Mouse (Mus musculus) G1E (cell line): Measurements from ENCODE around the gene Ptpn21.

ENCODE experiments used
- CTCF ChIP-seq: IDR thresholded peaks from 2 replicates; pipeline ENCODE4 v1.5.1; 2012; ENCODE audit warnings: low read depth, low read length, inconsistent platforms, mixed read lengths
- POLR2AphosphoS5 ChIP-seq: IDR thresholded peaks from 2 replicates; pipeline ENCODE4 v1.6.1; 2012; ENCODE audit warnings: low read depth, low read length, inconsistent platforms; ENCODE audit not compliant: insufficient replicate concordance

- TF ChIP-seq CTCF (no peak), POLR2AphosphoS5 (no peak)
These were observed 21.1 kb downstream of the Ptpn21 start for GRCm38 (mm10) chr12:98716142-98716541.
